Mouse (Mus musculus) CH12.LX (cell line): ENCODE measurements around the gene Aco2. TPM values are rescaled to one million over a fixed set of nuclear protein-coding genes. Genes with fewer than 3 reads are reported as not detected.

ENCODE experiments used
- DNase-seq: peaks from one replicate; pipeline ENCODE4 v3.0.0-alpha.2; 2013; ENCODE audit errors: extremely low read depth
- H3K27ac ChIP-seq: 2 replicates; pipeline ENCODE4 v1.5.1; 2012; ENCODE audit warnings: low read depth, mild to moderate bottlenecking, control low read depth, moderate library complexity; ENCODE audit not compliant: insufficient read depth
- H3K27me3 ChIP-seq: replicated peaks from 2 replicates; pipeline ENCODE3; 2012; ENCODE audit warnings: inconsistent platforms
- H3K36me3 ChIP-seq, 2 experiments: replicated peaks in 1 of 2; 2 replicates each; pipeline versions ENCODE3 to v1.6.1; 2012; ENCODE audit warnings: inconsistent platforms in 1 of 2, low read length in 1 of 2, mild to moderate bottlenecking in 1 of 2, mixed read lengths in 1 of 2, moderate library complexity in 1 of 2; ENCODE audit not compliant: control insufficient read depth in 1 of 2, insufficient read depth in 1 of 2
- H3K4me1 ChIP-seq, 2 experiments: 2 replicates each; pipeline ENCODE4 v1.6.1; 2012; ENCODE audit warnings: inconsistent platforms in 1 of 2, moderate library complexity in 1 of 2; ENCODE audit not compliant: insufficient read depth in 2 of 2, control insufficient read depth in 1 of 2
- H3K4me2 ChIP-seq: 2 replicates; pipeline ENCODE4 v1.6.1; 2012; ENCODE audit warnings: low read depth, mild to moderate bottlenecking, control low read depth; ENCODE audit not compliant: poor library complexity, insufficient read depth, severe bottlenecking
- H3K4me3 ChIP-seq, 3 experiments: fragments of 150-350 bp in 1 of 3; sonication (generic) in 1 of 3; replicated peaks in 1 of 3; 2 replicates each; pipeline versions ENCODE3 to v1.5.1; 2011 to 2012; ENCODE audit warnings: low read depth in 2 of 3, low read length in 2 of 3, mild to moderate bottlenecking in 2 of 3, moderate library complexity in 2 of 3, control low read depth in 1 of 3, improper control_type of control experiment in 1 of 3, inconsistent platforms in 1 of 3, mixed read lengths in 1 of 3; ENCODE audit not compliant: poor library complexity in 1 of 3
- H3K79me2 ChIP-seq: replicated peaks from 2 replicates; pipeline ENCODE4 v1.6.1; 2012; ENCODE audit warnings: mild to moderate bottlenecking, moderate library complexity; ENCODE audit not compliant: control insufficient read depth, poor library complexity, insufficient read depth, severe bottlenecking; ENCODE audit errors: extremely low read depth
- H3K9ac ChIP-seq: 2 replicates; pipeline ENCODE4 v1.6.1; 2012; ENCODE audit warnings: low read depth, mild to moderate bottlenecking, control low read depth, moderate library complexity; ENCODE audit not compliant: insufficient read depth
- H3K9me3 ChIP-seq: replicated peaks from 2 replicates; pipeline ENCODE3; 2012; ENCODE audit warnings: low read length, inconsistent platforms, mixed read lengths
- BHLHE40 ChIP-seq: IDR thresholded peaks from 2 replicates; pipeline ENCODE4 v1.6.1; 2011; ENCODE audit warnings: mild to moderate bottlenecking, low read depth, low read length, improper control_type of control experiment
- EP300 ChIP-seq: IDR thresholded peaks from 2 replicates; pipeline ENCODE4 v1.6.1; 2011; ENCODE audit warnings: low read length, improper control_type of control experiment
- ETS1 ChIP-seq: conservative IDR thresholded peaks from 2 replicates; pipeline ENCODE4 v1.6.1; 2012; ENCODE audit warnings: low read depth, mild to moderate bottlenecking, inconsistent platforms, low read length, improper control_type of control experiment, moderate library complexity
- HCFC1 ChIP-seq: IDR thresholded peaks from 2 replicates; pipeline ENCODE4 v1.6.1; 2012; ENCODE audit warnings: low read depth, mild to moderate bottlenecking, inconsistent platforms, low read length, improper control_type of control experiment
- IRF4 ChIP-seq: IDR thresholded peaks from 2 replicates; pipeline ENCODE4 v1.6.1; 2014; ENCODE audit warnings: low read depth, mild to moderate bottlenecking, inconsistent platforms, low read length, improper control_type of control experiment
- JUN ChIP-seq: IDR thresholded peaks from 2 replicates; pipeline ENCODE4 v1.6.1; 2011; ENCODE audit warnings: low read depth, mild to moderate bottlenecking, low read length, improper control_type of control experiment, moderate library complexity; ENCODE audit not compliant: insufficient read depth
- MAFK ChIP-seq: IDR thresholded peaks from 2 replicates; pipeline ENCODE4 v1.6.1; 2011; ENCODE audit warnings: low read length, improper control_type of control experiment; ENCODE audit not compliant: insufficient replicate concordance
- MAZ ChIP-seq: IDR thresholded peaks from 2 replicates; pipeline ENCODE4 v1.6.1; 2012; ENCODE audit warnings: low read depth, mild to moderate bottlenecking, inconsistent platforms, low read length, improper control_type of control experiment, moderate library complexity
- PAX5 ChIP-seq: IDR thresholded peaks from 2 replicates; pipeline ENCODE4 v1.6.1; 2012; ENCODE audit warnings: low read length, inconsistent platforms, mixed read lengths
- POLR2A ChIP-seq: IDR thresholded peaks from 2 replicates; pipeline ENCODE4 v1.6.1; 2011; ENCODE audit warnings: low read depth, mild to moderate bottlenecking, improper control_type of control experiment, low read length
- POLR2AphosphoS2 ChIP-seq: IDR thresholded peaks from 2 replicates; pipeline ENCODE4 v1.6.1; 2011; ENCODE audit warnings: low read depth, low read length, improper control_type of control experiment
- RAD21 ChIP-seq: IDR thresholded peaks from 2 replicates; pipeline ENCODE4 v1.6.1; 2011; ENCODE audit warnings: low read depth, mild to moderate bottlenecking, low read length, improper control_type of control experiment, moderate library complexity
- RCOR1 ChIP-seq: conservative IDR thresholded peaks from 2 replicates; pipeline ENCODE4 v1.6.1; 2012; ENCODE audit warnings: low read depth, mild to moderate bottlenecking, inconsistent platforms, low read length, improper control_type of control experiment
- SIN3A ChIP-seq: IDR thresholded peaks from 2 replicates; pipeline ENCODE4 v1.6.1; 2012; ENCODE audit warnings: low read length, improper control_type of control experiment, inconsistent platforms
- SMC3 ChIP-seq: IDR thresholded peaks from 2 replicates; pipeline ENCODE4 v1.6.1; 2011; ENCODE audit warnings: low read depth, low read length, improper control_type of control experiment
- TBP ChIP-seq: conservative IDR thresholded peaks from 2 replicates; pipeline ENCODE4 v1.6.1; 2011; ENCODE audit warnings: low read depth, low read length, improper control_type of control experiment
- TCF12 ChIP-seq: IDR thresholded peaks from 2 replicates; pipeline ENCODE4 v1.6.1; 2014; ENCODE audit warnings: low read depth, mild to moderate bottlenecking, inconsistent platforms, low read length, improper control_type of control experiment
- UBTF ChIP-seq: IDR thresholded peaks from 2 replicates; pipeline ENCODE4 v1.6.1; 2012; ENCODE audit warnings: low read depth, mild to moderate bottlenecking, inconsistent platforms, low read length, improper control_type of control experiment, moderate library complexity
- USF2 ChIP-seq: conservative IDR thresholded peaks from 2 replicates; pipeline ENCODE4 v1.6.1; 2011; ENCODE audit warnings: low read depth, low read length, improper control_type of control experiment
- ZC3H11A ChIP-seq: IDR thresholded peaks from 2 replicates; pipeline ENCODE4 v1.6.1; 2012; ENCODE audit warnings: low read depth, mild to moderate bottlenecking, inconsistent platforms, low read length, improper control_type of control experiment
- ZKSCAN1 ChIP-seq: IDR thresholded peaks from 2 replicates; pipeline ENCODE4 v1.6.1; 2012; ENCODE audit warnings: low read depth, inconsistent platforms, low read length, improper control_type of control experiment, borderline replicate concordance
- ZNF384 ChIP-seq: IDR thresholded peaks from 2 replicates; pipeline ENCODE4 v1.6.1; 2012; ENCODE audit warnings: low read depth, low read length, improper control_type of control experiment, inconsistent platforms
- dilution Hi-C: fragments of 300-500 bp; cut with MboI; formaldehyde crosslinking; loops from 2 replicates; pipeline ENCODE4 v1.14.3; 2020; ENCODE audit warnings: low sequenced_read_pairs; ENCODE audit not compliant: extremely low pct_unique_long_range_greater_than_20kb, extremely low pct_ligation_motif_present
- in situ Hi-C: fragments of 300-500 bp; cut with MboI; formaldehyde crosslinking; loops from 3 replicates; pipeline ENCODE4 v1.14.3; 2019; ENCODE audit warnings: low sequenced_read_pairs, low pct_ligation_motif_present, low pct_unique_long_range_greater_than_20kb, mixed read lengths
- polyA plus RNA-seq: library from polyadenylated mRNA; unstranded; fragments of >175 nt; gene quantifications from 2 replicates; pipeline ENCODE4 v1.2.1, GENCODE M21; 2012; ENCODE audit warnings: low read depth; ENCODE audit not compliant: insufficient read length
- total RNA-seq, 2 experiments: library from RNA; depleted of rRNA; stranded (reverse); fragments of 300-350 nt in 1 of 2; fragments of >200 nt in 1 of 2; gene quantifications; 2 replicates each; pipeline ENCODE4 v1.2.3; 2012 to 2014

The Aco2 gene
- total and polyA plus RNA-seq, 3 experiments: 150 to 205 (median 190) TPM

- H3K36me3 ChIP-seq: peaks cover 46 to 79% of the 10 kb centered on the region in 2 experiments
- in situ Hi-C loops: no loop called here
- no peak for DNase-seq
- H3K4me3 ChIP-seq: no peak overlapping the region
- H3K27me3 ChIP-seq: no peaks in the 10 kb centered on the region
- no peak overlapping the region for H3K9ac ChIP-seq
- no peaks in the 10 kb centered on the region for H3K9me3 ChIP-seq
- no peak overlapping the region for H3K4me2 ChIP-seq
- dilution Hi-C loops: no loop called here
- H3K79me2 ChIP-seq: peaks cover 32% of the 10 kb centered on the region
- TF ChIP-seq TCF12 (no peak), RCOR1 (no peak), UBTF (no peak), EP300 (no peak), USF2 (no peak), RAD21 (no peak), ETS1 (no peak), ZC3H11A (no peak)
- peaks cover 3 to 35% of the 10 kb centered on the region in 2 experiments; a peak in 2 of 4 replicates for H3K4me1 ChIP-seq
- H3K27ac ChIP-seq: no peak overlapping the region
Observed at GRCm38 (mm10) chr15:81851375-81851774, 20.7 kb upstream of the Aco2 start.

DNA sequence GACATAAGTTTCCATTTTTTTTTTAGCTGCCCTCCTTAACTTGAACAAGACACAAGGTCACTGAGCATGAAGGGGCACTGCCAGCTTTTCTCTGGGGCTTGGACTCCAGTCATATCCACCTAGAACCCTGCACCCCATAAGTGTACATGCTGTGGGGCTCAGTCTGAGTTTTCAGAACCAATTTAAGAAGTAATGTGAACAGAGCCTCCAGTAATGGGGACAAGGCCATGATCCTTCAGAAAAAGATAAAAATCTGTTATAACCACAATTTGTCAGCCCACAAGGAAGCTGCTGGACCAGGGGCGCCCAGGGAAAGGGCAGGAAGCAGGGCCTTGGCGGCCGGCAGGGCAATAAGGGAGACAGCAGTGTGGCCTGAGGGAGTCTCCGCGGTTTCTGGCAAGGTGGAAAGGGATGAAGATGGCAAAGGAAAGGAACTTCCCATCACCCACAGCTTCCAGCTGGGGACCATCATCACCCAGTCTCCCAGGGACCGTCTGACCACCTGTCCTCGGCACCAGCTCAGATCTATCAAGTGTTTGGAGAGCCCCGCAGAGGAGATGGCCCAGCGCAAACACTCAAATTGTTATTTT lies 19.6 kb upstream of the Aco2 start:
- in situ Hi-C loops: no loop called here
- Histone ChIP-seq H3K27ac (no peak overlapping the region), H3K4me1 (peaks cover 3 to 27% of the 10 kb centered on the region in 2 experiments; a peak in 2 of 4 replicates), H3K9ac (no peak overlapping the region), H3K79me2 (peaks cover 43% of the 10 kb centered on the region), H3K4me3 (no peak overlapping the region), H3K36me3 (peaks cover 42 to 68% of the 10 kb centered on the region in 2 experiments), H3K9me3 (no peaks in the 10 kb centered on the region), H3K4me2 (no peak overlapping the region), H3K27me3 (no peaks in the 10 kb centered on the region)
- no peak for DNase-seq
- dilution Hi-C loops: no loop called here
- no peak for TF ChIP-seq ZKSCAN1
- TF ChIP-seq ZNF384: no peak
- no peak for TF ChIP-seq SIN3A
- no peak for TF ChIP-seq RCOR1
- no peak for TF ChIP-seq JUN
- no peak for TF ChIP-seq MAFK
- no peak for TF ChIP-seq PAX5

- TF ChIP-seq SMC3: no peak
- TF ChIP-seq EP300: no peak
- no peak for TF ChIP-seq IRF4
- no peak for TF ChIP-seq ZNF384
- TF ChIP-seq TBP: no peak
- TF ChIP-seq MAZ: no peak
- TF ChIP-seq BHLHE40: no peak
- TF ChIP-seq POLR2A: no peak
- TF ChIP-seq UBTF: no peak
- TF ChIP-seq ETS1: no peak
- no peak for TF ChIP-seq SIN3A
- TF ChIP-seq POLR2AphosphoS2: no peak
- no peak for TF ChIP-seq HCFC1
- DNase-seq: no peak
- Histone ChIP-seq H3K79me2 (peaks cover 48% of the 10 kb centered on the region), H3K9me3 (no peaks in the 10 kb centered on the region), H3K4me1 (peaks cover 3 to 27% of the 10 kb centered on the region in 2 experiments; a peak in 2 of 4 replicates), H3K27ac (no peak overlapping the region), H3K36me3 (peaks cover 38 to 63% of the 10 kb centered on the region in 2 experiments), H3K27me3 (no peaks in the 10 kb centered on the region), H3K9ac (no peak overlapping the region), H3K4me2 (no peak overlapping the region), H3K4me3 (no peak overlapping the region)
- dilution Hi-C loops: no loop called here
- in situ Hi-C loops: no loop called here
Observed at GRCm38 (mm10) chr15:81853081-81853480, 19.0 kb upstream of the Aco2 start.
